ENCODE assay signal across 11 mouse cellular contexts in genomic region chr13:91171766-91172491, GRCm38 (mm10). TPM values are rescaled to one million over a fixed set of nuclear protein-coding genes. Genes with fewer than 3 reads are reported as not detected.
A peak's percentile ranks its signal among the peaks of the same experiment; 100 is the strongest.
DNase-seq lines count a peak whose midpoint lies in the region; ATAC-seq lines count a peak whose summit lies in the region.
"Had no signal": no experiment of that assay in that cellular context is flagged by ENCODE, and none has a peak within 500 bp of the region (broad histone marks: within the 10 kb centered on the region; RNA-seq: fewer than 3 reads in every experiment).

No protein-coding gene starts in this region.

- 77% methylated on average over 15 of the region's 15 CpGs for WGBS in hindbrain, embryonic 14.5 days
- WGBS in neural tube, embryonic 14.5 days: 77% methylated on average over 15 of the region's 15 CpGs

- no peak overlapping the region for H3K9ac ChIP-seq in hindbrain, embryonic 14.5 days
- H3K9ac ChIP-seq in neural tube, embryonic 14.5 days (replicated peaks; ENCODE audit: low read depth, low read length): no peak overlapping the region

- peak; percentile 45 for DNase-seq in cerebellum, adult 11-12 months
- no peak for DNase-seq in cerebellum, postnatal 36 days
- DNase-seq in layer of hippocampus, adult 11-12 months (ENCODE audit: low spot score): peak; percentile 23
- no peak for DNase-seq in layer of hippocampus, adult 9-10 months (ENCODE audit: low spot score)
- DNase-seq in hindbrain, embryonic 14.5 days (ENCODE audit: low spot score): no peak
- no peak for DNase-seq in kidney, adult 9 months
- no peak for DNase-seq in urinary bladder, adult 2 months (ENCODE audit: low spot score)
- DNase-seq: kidney, adult 18-20 months; lung, postnatal 36 days had no signal

- peak; percentile 71 for ATAC-seq in hindbrain, embryonic 14.5 days (ENCODE audit: low FRiP score)
- peak; percentile 60 for ATAC-seq in neural tube, embryonic 14.5 days (ENCODE audit: low read depth)

- H3K9me3 ChIP-seq in hindbrain, embryonic 14.5 days (ENCODE audit: control insufficient read depth, low read length): no peaks in the 10 kb centered on the region
- no peaks in the 10 kb centered on the region for H3K9me3 ChIP-seq in neural tube, embryonic 14.5 days (ENCODE audit: control insufficient read depth, low read length)

- 0 out of 2 replicates have a peak overlapping the region, but pooled peaks have one; percentile 9 for H3K27ac ChIP-seq in hindbrain, embryonic 14.5 days
- H3K27ac ChIP-seq in neural tube, embryonic 14.5 days (ENCODE audit: low read depth, low read length): peak overlapping the region; percentile 16; the same call in 1 of the 2 replicates
- H3K27ac ChIP-seq: heart, adult 2 months had no signal

- no peaks in the 10 kb centered on the region for H3K36me3 ChIP-seq in hindbrain, embryonic 14.5 days (replicated peaks; ENCODE audit: control insufficient read depth, insufficient read depth)
- no peaks in the 10 kb centered on the region for H3K36me3 ChIP-seq in neural tube, embryonic 14.5 days (ENCODE audit: control insufficient read depth, insufficient read depth, low read length)

- H3K4me1 ChIP-seq in hindbrain, embryonic 14.5 days (replicated peaks; ENCODE audit: control insufficient read depth, insufficient read depth, low read length): no peaks in the 10 kb centered on the region
- H3K4me1 ChIP-seq in neural tube, embryonic 14.5 days (ENCODE audit: control insufficient read depth, insufficient read depth, low read length): no peaks in the 10 kb centered on the region

- no peak overlapping the region for H3K4me2 ChIP-seq in hindbrain, embryonic 14.5 days (replicated peaks)
- H3K4me2 ChIP-seq in neural tube, embryonic 14.5 days (ENCODE audit: low read depth, low read length): no peak overlapping the region

- H3K27me3 ChIP-seq in hindbrain, embryonic 14.5 days (ENCODE audit: control insufficient read depth, insufficient read depth, low read length): no peaks in the 10 kb centered on the region
- H3K27me3 ChIP-seq in neural tube, embryonic 14.5 days (ENCODE audit: control insufficient read depth, insufficient read depth, low read length): no peaks in the 10 kb centered on the region

- no peak overlapping the region for H3K4me3 ChIP-seq in hindbrain, embryonic 14.5 days (replicated peaks; ENCODE audit: low read length)
- H3K4me3 ChIP-seq in neural tube, embryonic 14.5 days (ENCODE audit: low read depth, low read length): no peak overlapping the region
- H3K4me3 ChIP-seq: heart, adult 2 months had no signal

RNA-seq across cellular contexts. Expression of gene Atg10, which starts 51.8 kb away (rescaled TPM):
- polyA plus RNA-seq in hindbrain, embryonic 14.5 days (2014; fragmentation: Nextera tagmentation; extraction: Ambion mirVana): 13.3 and 17.2 TPM in 2 replicates
- polyA plus RNA-seq in neural tube, embryonic 14.5 days (2014; fragmentation: Nextera tagmentation; extraction: Ambion mirVana): 17.2 and 18.8 TPM in 2 replicates
- polyA plus RNA-seq in urinary bladder, adult 2 months (2012; rRNA removed): 9.5 and 12.2 TPM in 2 replicates

Comparison
In these comparisons a context has a peak if more than half of its experiments do, and no peak if none do; other contexts are left out.
1. DNase-seq: peak in cerebellum, adult 11-12 months (single experiment) and layer of hippocampus, adult 11-12 months (single experiment); none in cerebellum, postnatal 36 days (0 of 2), layer of hippocampus, adult 9-10 months (single experiment), hindbrain, embryonic 14.5 days (single experiment), kidney, adult 9 months (single experiment) and urinary bladder, adult 2 months (single experiment).